Mouse (Mus musculus): ENCODE results near the gene Myod1. TPM values are rescaled to one million over a fixed set of nuclear protein-coding genes. Genes with fewer than 3 reads are reported as not detected.
A peak's percentile ranks its signal among the peaks of the same experiment; 100 is the strongest.

The Myod1 gene
- polyA plus RNA-seq, 1 experiment, result 0.05 TPM

- no peaks in the 10 kb centered on the region for H3K36me3 ChIP-seq (ENCODE audit: control insufficient read depth, insufficient read depth, low read length)
- WGBS, result 64% methylated on average over 4 of the region's 5 CpGs
- no peaks in the 10 kb centered on the region for H3K4me1 ChIP-seq (replicated peaks; ENCODE audit: control insufficient read depth, insufficient read depth, low read length)
- H3K27ac ChIP-seq (ENCODE audit: control insufficient read depth, insufficient read depth, low read length), result no peak overlapping the region
- TF ChIP-seq POLR2A (IDR thresholded peaks at IDR 0.05; ENCODE audit: control insufficient read depth, extremely low read depth, insufficient read depth, low read length, poor library complexity), result no peak
- no peak for TF ChIP-seq CTCF (IDR thresholded peaks at IDR 0.05; ENCODE audit: borderline replicate concordance, control insufficient read depth, extremely low read depth, insufficient read depth, low read length, poor library complexity)
- no peak overlapping the region for H3K4me3 ChIP-seq (ENCODE audit: control insufficient read depth, insufficient read depth, low read length)
- no peak for DNase-seq
- no peaks in the 10 kb centered on the region; the same call in 1 of the 2 replicates for H3K27me3 ChIP-seq (ENCODE audit: control insufficient read depth, insufficient read depth, low read length)
Measured at GRCm38 (mm10) chr7:46364154-46364553, 12.1 kb upstream of the Myod1 start.

GRCm38 (mm10) chr7:46365810-46366209 is 10.5 kb upstream of the Myod1 start:
- no peaks in the 10 kb centered on the region for H3K4me1 ChIP-seq (replicated peaks; ENCODE audit: control insufficient read depth, insufficient read depth, low read length)
- no peak overlapping the region for H3K4me3 ChIP-seq (ENCODE audit: control insufficient read depth, insufficient read depth, low read length)
- H3K27ac ChIP-seq (ENCODE audit: control insufficient read depth, insufficient read depth, low read length), result no peak overlapping the region
- 60% methylated on average over 1 of the region's 1 CpGs for WGBS
- H3K27me3 ChIP-seq (ENCODE audit: control insufficient read depth, insufficient read depth, low read length), result no peaks in the 10 kb centered on the region; the same call in 1 of the 2 replicates
- H3K36me3 ChIP-seq (ENCODE audit: control insufficient read depth, insufficient read depth, low read length), result no peaks in the 10 kb centered on the region
- TF ChIP-seq CTCF (IDR thresholded peaks at IDR 0.05; ENCODE audit: borderline replicate concordance, control insufficient read depth, extremely low read depth, insufficient read depth, low read length, poor library complexity) (no peak), POLR2A (IDR thresholded peaks at IDR 0.05; ENCODE audit: control insufficient read depth, extremely low read depth, insufficient read depth, low read length, poor library complexity) (no peak)
- DNase-seq, result no peak

GRCm38 (mm10) chr7:46371104-46371503 is 5.2 kb upstream of the Myod1 start:
- Histone ChIP-seq H3K27me3 (ENCODE audit: control insufficient read depth, insufficient read depth, low read length) (no peaks in the 10 kb centered on the region; the same call in 1 of the 2 replicates), H3K4me3 (ENCODE audit: control insufficient read depth, insufficient read depth, low read length) (no peak overlapping the region)
- no peak for DNase-seq

GRCm38 (mm10) chr7:46377008-46377346 is 703 bp downstream of the Myod1 start:
- no peak overlapping the region for H3K4me3 ChIP-seq (ENCODE audit: control insufficient read depth, insufficient read depth, low read length)

More at GRCm38 (mm10) chr7:46371104-46371503, 5.2 kb upstream of the Myod1 start:
- TF ChIP-seq CTCF (IDR thresholded peaks at IDR 0.05; ENCODE audit: borderline replicate concordance, control insufficient read depth, extremely low read depth, insufficient read depth, low read length, poor library complexity), result no peak
- no peak for TF ChIP-seq POLR2A (IDR thresholded peaks at IDR 0.05; ENCODE audit: control insufficient read depth, extremely low read depth, insufficient read depth, low read length, poor library complexity)
- H3K4me1 ChIP-seq (replicated peaks; ENCODE audit: control insufficient read depth, insufficient read depth, low read length), result no peaks in the 10 kb centered on the region
- no peaks in the 10 kb centered on the region for H3K36me3 ChIP-seq (ENCODE audit: control insufficient read depth, insufficient read depth, low read length)
- WGBS, result 70% methylated on average over 4 of the region's 4 CpGs
- H3K27ac ChIP-seq (ENCODE audit: control insufficient read depth, insufficient read depth, low read length), result no peak overlapping the region

GRCm38 (mm10) chr7:46378123-46378522 is 1.8 kb downstream of the Myod1 start:
- H3K4me3 ChIP-seq (ENCODE audit: control insufficient read depth, insufficient read depth, low read length), result no peak overlapping the region
- 8% methylated on average over 22 of the region's 22 CpGs for WGBS
- H3K4me1 ChIP-seq (replicated peaks; ENCODE audit: control insufficient read depth, insufficient read depth, low read length), result no peaks in the 10 kb centered on the region
- TF ChIP-seq POLR2A (IDR thresholded peaks at IDR 0.05; ENCODE audit: control insufficient read depth, extremely low read depth, insufficient read depth, low read length, poor library complexity), result no peak
- TF ChIP-seq CTCF (IDR thresholded peaks at IDR 0.05; ENCODE audit: borderline replicate concordance, control insufficient read depth, extremely low read depth, insufficient read depth, low read length, poor library complexity), result no peak
- H3K27me3 ChIP-seq (ENCODE audit: control insufficient read depth, insufficient read depth, low read length), result no peaks in the 10 kb centered on the region; the same call in 1 of the 2 replicates
- DNase-seq, result peak; percentile 35
- no peak overlapping the region for H3K27ac ChIP-seq (ENCODE audit: control insufficient read depth, insufficient read depth, low read length)
- no peaks in the 10 kb centered on the region for H3K36me3 ChIP-seq (ENCODE audit: control insufficient read depth, insufficient read depth, low read length)

More at GRCm38 (mm10) chr7:46377008-46377346, 703 bp downstream of the Myod1 start:
- TF ChIP-seq POLR2A (IDR thresholded peaks at IDR 0.05; ENCODE audit: control insufficient read depth, extremely low read depth, insufficient read depth, low read length, poor library complexity) (no peak), CTCF (IDR thresholded peaks at IDR 0.05; ENCODE audit: borderline replicate concordance, control insufficient read depth, extremely low read depth, insufficient read depth, low read length, poor library complexity) (no peak)
- 5% methylated on average over 33 of the region's 33 CpGs for WGBS
- Histone ChIP-seq H3K27ac (ENCODE audit: control insufficient read depth, insufficient read depth, low read length) (no peak overlapping the region), H3K27me3 (ENCODE audit: control insufficient read depth, insufficient read depth, low read length) (no peaks in the 10 kb centered on the region; the same call in 1 of the 2 replicates), H3K36me3 (ENCODE audit: control insufficient read depth, insufficient read depth, low read length) (no peaks in the 10 kb centered on the region), H3K4me1 (replicated peaks; ENCODE audit: control insufficient read depth, insufficient read depth, low read length) (no peaks in the 10 kb centered on the region)
- DNase-seq, result no peak

GRCm38 (mm10) chr7:46378983-46379382 is 2.7 kb downstream of the Myod1 start:
- Histone ChIP-seq H3K36me3 (ENCODE audit: control insufficient read depth, insufficient read depth, low read length) (no peaks in the 10 kb centered on the region), H3K27me3 (ENCODE audit: control insufficient read depth, insufficient read depth, low read length) (no peaks in the 10 kb centered on the region; the same call in 1 of the 2 replicates), H3K4me3 (ENCODE audit: control insufficient read depth, insufficient read depth, low read length) (no peak overlapping the region), H3K27ac (ENCODE audit: control insufficient read depth, insufficient read depth, low read length) (no peak overlapping the region), H3K4me1 (replicated peaks; ENCODE audit: control insufficient read depth, insufficient read depth, low read length) (no peaks in the 10 kb centered on the region)
- WGBS, result 10% methylated on average over 16 of the region's 16 CpGs
- DNase-seq, result peak; percentile 38
- TF ChIP-seq POLR2A (IDR thresholded peaks at IDR 0.05; ENCODE audit: control insufficient read depth, extremely low read depth, insufficient read depth, low read length, poor library complexity), result no peak
- peak; percentile 55; the same call in 1 of the 2 replicates for TF ChIP-seq CTCF (IDR thresholded peaks at IDR 0.05; ENCODE audit: borderline replicate concordance, control insufficient read depth, extremely low read depth, insufficient read depth, low read length, poor library complexity)

- 72% methylated on average over 9 of the region's 9 CpGs for WGBS
- H3K4me3 ChIP-seq (ENCODE audit: control insufficient read depth, insufficient read depth, low read length), result no peak overlapping the region
- TF ChIP-seq POLR2A (IDR thresholded peaks at IDR 0.05; ENCODE audit: control insufficient read depth, extremely low read depth, insufficient read depth, low read length, poor library complexity), result no peak
- no peak for TF ChIP-seq CTCF (IDR thresholded peaks at IDR 0.05; ENCODE audit: borderline replicate concordance, control insufficient read depth, extremely low read depth, insufficient read depth, low read length, poor library complexity)
Measured at GRCm38 (mm10) chr7:46380625-46381024, 4.4 kb downstream of the Myod1 start.

More at GRCm38 (mm10) chr7:46380625-46381024, 4.4 kb downstream of the Myod1 start:
- no peak for DNase-seq
- Histone ChIP-seq H3K27ac (ENCODE audit: control insufficient read depth, insufficient read depth, low read length) (no peak overlapping the region), H3K36me3 (ENCODE audit: control insufficient read depth, insufficient read depth, low read length) (no peaks in the 10 kb centered on the region), H3K27me3 (ENCODE audit: control insufficient read depth, insufficient read depth, low read length) (no peaks in the 10 kb centered on the region; the same call in 1 of the 2 replicates), H3K4me1 (replicated peaks; ENCODE audit: control insufficient read depth, insufficient read depth, low read length) (no peaks in the 10 kb centered on the region)
